Mouse (Mus musculus) left cerebral cortex, adult 11 months (tissue): ENCODE measurements at regions not wholly inside any gene's neighbourhood (a gene's known extent, or its start where the extent isn't known, plus 50 kb on each side); places are given as distances from the start of the nearest gene placed in this dataset.

Experiments used
- DNase-seq: peaks from one replicate; pipeline ENCODE4 v3.0.0; 2022; ENCODE audit warnings: low spot score

GRCm38 (mm10) chr11:31748275-31748815, 76.7 kb upstream of the Bod1 start:
- DNase-seq = no peak

DNA sequence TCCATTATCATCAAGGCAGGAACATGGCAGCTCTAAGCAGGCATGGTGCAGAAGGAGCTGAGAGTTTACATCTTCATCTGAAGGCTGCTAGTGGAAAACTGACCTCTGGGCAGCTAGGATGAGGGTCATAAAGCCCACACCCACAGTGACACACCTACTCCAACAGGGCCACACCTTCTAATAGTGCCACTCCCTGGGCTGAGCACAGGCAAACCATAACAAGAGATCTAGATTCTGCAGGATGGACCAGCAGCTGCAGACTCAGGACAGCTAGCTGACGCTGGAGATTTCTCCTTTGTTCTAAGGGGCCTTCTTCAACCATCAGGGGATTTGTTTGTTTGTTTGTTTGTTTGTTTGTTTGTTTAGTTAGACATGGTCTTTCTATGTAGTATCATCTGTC, 79.6 kb upstream of the Bod1 start:
- no peak for DNase-seq

GRCm38 (mm10) chr11:31753211-31753610, 81.5 kb upstream of the Bod1 start:
- no peak for DNase-seq

- DNase-seq = no peak
Measured at GRCm38 (mm10) chr11:31753711-31754161, 82.1 kb upstream of the Bod1 start.

- DNase-seq = no peak
Measured at GRCm38 (mm10) chr11:31754416-31754815, 82.7 kb upstream of the Bod1 start.

GRCm38 (mm10) chr11:31755858-31756257, 84.2 kb upstream of the Bod1 start:
- no peak for DNase-seq

GRCm38 (mm10) chr11:31756355-31757145, 84.9 kb upstream of the Bod1 start:
- no peak for DNase-seq

DNA sequence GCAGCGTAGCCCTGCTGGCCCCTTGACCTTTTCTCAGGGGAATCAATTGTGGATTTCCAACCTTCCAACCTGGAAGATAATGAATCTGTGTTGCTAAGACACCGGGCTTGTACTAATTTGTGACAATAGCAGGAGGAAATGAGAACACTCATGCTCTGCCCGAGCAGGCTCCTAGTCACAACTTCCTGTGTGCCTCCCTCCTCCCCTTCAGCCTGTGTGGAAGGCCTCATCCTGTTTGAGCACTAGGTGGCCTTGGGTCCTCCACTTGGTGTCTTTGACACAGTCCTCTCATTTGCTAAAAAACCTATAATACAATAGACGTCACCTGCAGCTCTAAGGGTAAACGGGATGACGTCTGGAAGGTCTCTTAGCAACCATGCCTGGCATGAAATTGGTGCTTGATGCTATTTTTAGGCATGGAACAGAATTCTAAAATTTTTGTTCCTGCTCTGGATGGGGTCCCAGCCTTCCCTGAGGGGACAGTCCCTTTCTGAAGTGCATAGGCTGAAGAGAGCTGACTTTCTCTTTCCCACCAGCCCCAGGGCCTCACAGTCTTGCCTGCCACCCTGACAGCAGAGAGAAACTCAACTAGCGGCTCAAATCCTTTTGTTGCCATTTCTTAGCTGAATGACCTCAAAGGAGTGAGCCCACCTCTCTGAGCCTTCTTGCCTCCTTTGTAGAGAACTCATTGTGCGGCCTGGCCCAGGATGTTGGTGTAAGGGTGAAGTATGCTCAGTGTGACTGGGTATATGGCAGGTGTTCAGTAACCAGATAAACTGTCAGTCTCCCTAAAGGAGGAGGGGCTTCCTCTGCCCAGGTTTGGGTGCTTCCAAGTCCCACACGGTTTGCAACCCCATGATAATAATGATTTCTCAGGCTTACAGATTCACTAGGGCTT, 88.4 kb upstream of the Bod1 start:
- DNase-seq = no peak

GRCm38 (mm10) chr11:31763856-31764255, 92.2 kb upstream of the Bod1 start:
- DNase-seq = no peak

- DNase-seq = no peak
Measured at GRCm38 (mm10) chr11:31766296-31766695, 94.6 kb upstream of the Bod1 start.

DNA sequence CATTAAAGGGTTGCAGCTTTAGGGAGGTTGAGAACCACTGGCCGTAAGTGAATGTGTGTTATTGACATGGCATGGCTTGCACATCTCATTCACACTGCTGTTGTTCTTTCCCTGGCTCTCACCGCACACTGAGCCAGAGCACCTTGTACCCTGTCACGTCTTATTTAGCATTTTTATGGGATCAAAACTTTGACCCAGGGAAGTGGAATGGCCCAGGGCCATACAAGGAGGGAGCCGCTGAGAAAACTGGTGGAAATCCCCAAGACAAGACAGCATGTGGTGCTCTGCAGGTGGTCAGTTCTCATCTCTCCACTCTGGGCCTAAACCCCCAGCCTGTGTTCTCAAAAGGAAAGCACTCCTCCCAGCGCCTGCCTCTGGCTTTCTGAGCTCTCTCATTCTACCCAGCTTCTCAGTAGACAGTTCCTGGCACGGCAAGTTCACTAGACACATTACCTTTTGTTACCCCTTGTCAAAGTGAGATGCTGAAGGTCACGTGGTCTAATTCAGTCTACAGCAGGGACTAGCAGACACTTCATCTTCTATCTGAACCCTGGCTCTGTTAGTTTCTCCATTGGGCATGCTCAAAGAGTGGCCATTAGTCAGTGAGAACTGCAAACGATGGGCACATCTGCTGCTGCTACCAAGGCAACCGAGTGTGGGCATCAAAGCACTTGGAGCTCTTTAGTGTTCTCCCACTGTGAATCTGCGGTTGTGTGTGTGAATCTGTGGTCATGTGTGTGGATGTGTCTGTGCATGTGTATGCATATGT, 96.2 kb upstream of the Bod1 start:
- DNase-seq = no peak

DNA sequence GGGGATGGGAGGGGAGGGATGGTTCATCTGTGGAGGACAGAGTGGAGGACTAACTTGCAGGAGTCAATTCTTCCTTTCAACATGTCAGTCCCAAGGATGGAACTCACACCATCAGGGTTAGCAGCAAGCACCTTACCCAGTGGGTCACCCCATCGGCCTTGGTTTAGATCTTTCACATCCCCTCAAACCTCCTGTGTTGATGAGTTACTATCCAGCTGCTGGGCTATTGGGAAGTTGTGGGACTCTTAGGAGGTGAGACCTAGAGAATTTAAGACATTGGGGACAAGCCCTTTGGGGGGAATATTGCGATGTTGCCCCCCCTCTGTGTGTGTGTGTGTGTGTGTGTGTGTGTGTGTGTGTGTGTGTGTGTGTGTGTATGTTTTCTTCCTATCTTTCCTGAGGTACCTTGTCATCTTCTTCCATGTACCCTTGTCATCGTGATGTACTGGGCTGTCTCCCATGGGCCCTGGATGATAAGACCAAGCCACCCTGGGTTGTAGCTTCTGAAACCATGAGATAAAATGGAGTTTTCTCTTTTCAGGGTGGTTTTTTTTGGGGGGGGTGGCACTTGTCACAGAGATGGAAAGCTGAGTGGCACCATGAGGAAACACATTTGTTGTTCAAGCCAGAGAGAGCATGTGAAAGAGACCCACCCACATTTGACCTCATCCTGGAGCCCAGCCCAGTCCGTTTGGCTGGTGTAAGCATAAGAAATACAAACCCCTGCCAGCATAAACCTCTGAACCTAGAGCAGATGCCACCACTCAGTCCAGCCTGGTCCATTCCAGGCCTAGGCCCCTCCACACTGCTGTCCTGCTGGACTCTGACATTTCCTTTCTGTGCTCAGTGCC, 98.3 kb upstream of the Bod1 start:
- DNase-seq = no peak

GRCm38 (mm10) chr11:31770881-31771280, 99.2 kb upstream of the Bod1 start:
- peak; percentile 73 for DNase-seq

- no peak for DNase-seq
Measured at GRCm38 (mm10) chr11:31771491-31772439, 100.1 kb upstream of the Bod1 start.

DNA sequence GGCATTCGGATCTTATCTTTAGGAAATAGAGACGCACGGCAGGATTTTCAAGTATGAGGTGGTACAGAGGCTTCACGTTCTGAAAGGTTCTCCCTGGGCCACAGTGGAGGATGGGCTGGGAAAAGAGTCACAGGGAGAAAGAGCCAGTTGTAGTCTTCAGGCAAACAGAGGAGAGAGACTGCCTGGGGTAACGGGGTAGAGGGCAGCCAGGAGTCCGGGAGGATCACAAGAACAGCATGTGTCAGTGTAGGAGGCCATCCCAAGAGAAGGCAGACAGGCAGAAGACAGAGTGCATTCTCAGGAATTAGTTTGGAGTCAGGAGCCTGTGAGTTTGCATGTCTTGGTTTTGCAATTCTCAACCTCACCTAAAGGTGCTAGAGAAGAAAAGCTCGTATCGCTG, 94.5 kb upstream of the Cpeb4 start:
- DNase-seq = no peak

DNA sequence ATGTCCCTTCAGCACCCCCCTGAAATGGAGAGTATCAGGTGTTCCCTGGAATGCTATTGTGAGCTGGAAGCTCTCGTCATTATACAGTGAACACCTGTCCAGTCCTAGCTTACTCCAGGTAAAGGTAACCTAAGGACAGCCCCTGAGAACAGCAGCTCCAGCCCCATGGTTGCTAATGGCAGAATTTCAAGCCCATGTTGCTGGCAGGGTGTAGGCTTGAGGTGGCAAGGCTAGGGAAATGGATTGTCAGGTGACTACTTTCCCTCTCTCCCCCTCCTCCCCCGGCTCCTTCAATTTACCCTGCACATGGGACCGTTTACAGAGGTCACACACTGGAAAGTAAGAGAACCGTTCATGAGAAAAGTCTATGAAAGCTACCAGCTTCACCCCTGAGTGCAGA, 93.2 kb upstream of the Cpeb4 start:
- DNase-seq = no peak

DNA sequence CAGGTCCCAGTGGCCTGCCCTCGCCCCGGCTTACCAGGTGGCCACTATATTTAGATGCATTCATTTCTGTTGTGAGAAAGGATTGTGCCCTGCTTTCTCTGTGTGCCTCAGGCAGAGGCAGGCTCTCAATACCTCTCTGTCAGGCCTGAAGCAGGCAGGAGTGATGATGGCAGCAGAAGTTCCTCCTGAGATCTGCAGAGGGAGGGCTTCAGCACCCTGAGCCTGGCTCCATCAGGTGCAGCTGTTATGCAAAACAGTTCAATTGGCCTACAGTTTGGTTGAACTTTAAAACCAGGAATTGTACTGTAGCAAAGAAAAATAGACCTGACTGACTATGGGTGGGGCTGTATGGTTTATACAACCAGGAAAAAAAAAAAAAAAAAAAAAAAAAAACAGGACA, 92.7 kb upstream of the Cpeb4 start:
- no peak for DNase-seq

- DNase-seq = no peak
Measured at GRCm38 (mm10) chr11:31780969-31781368, 91.0 kb upstream of the Cpeb4 start.

DNA sequence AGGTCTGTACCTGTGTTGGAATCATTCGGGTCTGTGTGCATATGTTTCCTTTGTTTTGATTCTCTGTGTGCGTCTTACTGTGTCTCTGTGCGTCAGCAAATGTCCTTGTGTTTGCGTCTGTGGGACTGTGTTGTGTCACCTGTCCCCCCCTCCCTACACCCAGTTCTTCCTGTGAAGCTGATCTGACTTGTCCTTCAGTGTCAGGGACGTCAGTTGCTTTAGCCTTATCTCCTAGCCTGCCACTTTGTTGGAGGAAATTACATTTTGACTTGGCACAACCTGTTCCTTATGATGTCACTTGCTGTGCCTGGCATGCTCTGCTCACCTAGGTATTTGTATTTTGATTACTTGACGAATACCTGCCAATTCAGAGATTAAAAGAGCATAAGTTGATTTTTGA, 90.4 kb upstream of the Cpeb4 start:
- DNase-seq = no peak

GRCm38 (mm10) chr11:31783506-31784063, 88.4 kb upstream of the Cpeb4 start:
- no peak for DNase-seq
